Mouse (Mus musculus) MEL (cell line): ENCODE results near the gene 3830406C13Rik. TPM values are rescaled to one million over a fixed set of nuclear protein-coding genes. Genes with fewer than 3 reads are reported as not detected.

Experiments
- DNase-seq: peaks from one replicate; pipeline ENCODE4 v3.0.0; 2011; ENCODE audit warnings: low read depth, low spot score
- H3K27ac ChIP-seq: 2 replicates; pipeline ENCODE4 v1.5.1; 2012; ENCODE audit warnings: low read depth, mild to moderate bottlenecking, control low read depth, low read length, moderate library complexity; ENCODE audit not compliant: control insufficient read depth
- H3K27me3 ChIP-seq, 2 experiments: fragments of 150-350 bp in 1 of 2; sonication (generic) in 1 of 2; 2 replicates each; pipeline ENCODE4 v1.6.1; 2012; ENCODE audit warnings: low read length in 2 of 2, mild to moderate bottlenecking in 2 of 2, improper control_type of control experiment in 1 of 2, moderate library complexity in 1 of 2; ENCODE audit not compliant: insufficient read depth in 2 of 2, control insufficient read depth in 1 of 2
- H3K36me3 ChIP-seq, 2 experiments: 2 replicates each; pipeline ENCODE4 v1.6.1; 2012 to 2014; ENCODE audit warnings: low read length in 2 of 2, improper control_type of control experiment in 1 of 2, inconsistent platforms in 1 of 2, mild to moderate bottlenecking in 1 of 2; ENCODE audit not compliant: insufficient read depth in 2 of 2, control insufficient read depth in 1 of 2
- H3K4me1 ChIP-seq, 2 experiments: fragments of 150-350 bp in 1 of 2; sonication (generic) in 1 of 2; 2 replicates each; pipeline ENCODE4 v1.6.1; 2012; ENCODE audit warnings: low read length in 2 of 2, improper control_type of control experiment in 1 of 2, mild to moderate bottlenecking in 1 of 2; ENCODE audit not compliant: insufficient read depth in 2 of 2, control insufficient read depth in 1 of 2
- H3K4me3 ChIP-seq, 2 experiments: fragments of 150-350 bp in 1 of 2; sonication (generic) in 1 of 2; 2 replicates each; pipeline ENCODE4 v1.5.1; 2012; ENCODE audit warnings: low read depth in 2 of 2, low read length in 2 of 2, mild to moderate bottlenecking in 2 of 2, moderate library complexity in 2 of 2, control low read depth in 1 of 2, improper control_type of control experiment in 1 of 2; ENCODE audit not compliant: control insufficient read depth in 1 of 2, insufficient read depth in 1 of 2
- H3K79me2 ChIP-seq: 2 replicates; pipeline ENCODE4 v1.6.1; 2012; ENCODE audit warnings: mild to moderate bottlenecking, low read length, moderate library complexity; ENCODE audit not compliant: control insufficient read depth, poor library complexity, insufficient read depth
- H3K9ac ChIP-seq: 2 replicates; pipeline ENCODE4 v1.6.1; 2012; ENCODE audit warnings: low read depth, mild to moderate bottlenecking, control low read depth, low read length, moderate library complexity; ENCODE audit not compliant: control insufficient read depth, poor library complexity, severe bottlenecking
- H3K9me3 ChIP-seq: fragments of 150-350 bp; sonication (generic); replicated peaks from 2 replicates; pipeline ENCODE4 v1.6.1; 2012; ENCODE audit warnings: mild to moderate bottlenecking, low read length, improper control_type of control experiment, moderate library complexity; ENCODE audit not compliant: insufficient read depth
- BHLHE40 ChIP-seq: IDR thresholded peaks from 2 replicates; pipeline ENCODE4 v1.6.1; 2012; ENCODE audit warnings: low read depth, mild to moderate bottlenecking, inconsistent platforms, low read length, improper control_type of control experiment, borderline replicate concordance
- CHD2 ChIP-seq: IDR thresholded peaks from 2 replicates; pipeline ENCODE4 v1.6.1; 2011; ENCODE audit warnings: low read length, improper control_type of control experiment
- CTCF ChIP-seq, 3 experiments: IDR thresholded peaks in 2 of 3; conservative IDR thresholded peaks in 1 of 3; 2 replicates each; pipeline ENCODE4 v1.5.1; 2011 to 2012; ENCODE audit warnings: low read length in 3 of 3, low read depth in 2 of 3, mild to moderate bottlenecking in 2 of 3, improper control_type of control experiment in 1 of 3, inconsistent platforms in 1 of 3, mixed read lengths in 1 of 3, moderate library complexity in 1 of 3; ENCODE audit not compliant: control insufficient read depth in 1 of 3, insufficient read depth in 1 of 3, poor library complexity in 1 of 3, severe bottlenecking in 1 of 3
- E2F4 ChIP-seq: IDR thresholded peaks from 2 replicates; pipeline ENCODE4 v1.6.1; 2011; ENCODE audit warnings: low read depth, low read length, improper control_type of control experiment, borderline replicate concordance
- ELF1 ChIP-seq: IDR thresholded peaks from 2 replicates; pipeline ENCODE4 v1.6.1; 2014; ENCODE audit warnings: low read depth, mild to moderate bottlenecking, inconsistent platforms, low read length, improper control_type of control experiment, moderate library complexity
- ETS1 ChIP-seq: IDR thresholded peaks from 2 replicates; pipeline ENCODE4 v1.6.1; 2012; ENCODE audit warnings: low read depth, mild to moderate bottlenecking, inconsistent platforms, low read length, improper control_type of control experiment, moderate library complexity
- GATA1 ChIP-seq: IDR thresholded peaks from 2 replicates; pipeline ENCODE4 v1.6.1; 2011; ENCODE audit warnings: low read depth, low read length, improper control_type of control experiment
- HCFC1 ChIP-seq: IDR thresholded peaks from 2 replicates; pipeline ENCODE4 v1.6.1; 2012; ENCODE audit warnings: low read depth, mild to moderate bottlenecking, inconsistent platforms, low read length, improper control_type of control experiment, moderate library complexity
- JUND ChIP-seq: IDR thresholded peaks from 2 replicates; pipeline ENCODE4 v1.6.1; 2011; ENCODE audit warnings: low read depth, mild to moderate bottlenecking, improper control_type of control experiment, low read length
- KAT2A ChIP-seq: conservative IDR thresholded peaks from 2 replicates; pipeline ENCODE4 v1.6.1; 2012; ENCODE audit warnings: low read depth, low read length, improper control_type of control experiment, inconsistent platforms
- MAX ChIP-seq: IDR thresholded peaks from 2 replicates; pipeline ENCODE4 v1.6.1; 2011; ENCODE audit warnings: low read length, improper control_type of control experiment
- MAZ ChIP-seq: IDR thresholded peaks from 2 replicates; pipeline ENCODE4 v1.6.1; 2012; ENCODE audit warnings: low read depth, mild to moderate bottlenecking, inconsistent platforms, low read length, improper control_type of control experiment
- MEF2A ChIP-seq: IDR thresholded peaks from 2 replicates; pipeline ENCODE4 v1.6.1; 2014; ENCODE audit warnings: low read depth, mild to moderate bottlenecking, inconsistent platforms, low read length, improper control_type of control experiment; ENCODE audit not compliant: poor library complexity, insufficient replicate concordance, severe bottlenecking; ENCODE audit errors: extremely low read depth
- MXI1 ChIP-seq: IDR thresholded peaks from 2 replicates; pipeline ENCODE4 v1.6.1; 2011; ENCODE audit warnings: mild to moderate bottlenecking, low read depth, low read length, improper control_type of control experiment
- MYB ChIP-seq: IDR thresholded peaks from 2 replicates; pipeline ENCODE4 v1.6.1; 2011; ENCODE audit warnings: mild to moderate bottlenecking, low read depth, low read length, improper control_type of control experiment
- MYC ChIP-seq: IDR thresholded peaks from 2 replicates; pipeline ENCODE4 v1.6.1; 2011; ENCODE audit warnings: low read depth, mild to moderate bottlenecking, low read length, improper control_type of control experiment, moderate library complexity
- POLR2A ChIP-seq, 2 experiments: IDR thresholded peaks; 2 replicates each; pipeline ENCODE4 v1.6.1; 2011 to 2012; ENCODE audit warnings: low read length in 2 of 2, mild to moderate bottlenecking in 2 of 2, control low read depth in 1 of 2, improper control_type of control experiment in 1 of 2, low read depth in 1 of 2, moderate library complexity in 1 of 2; ENCODE audit not compliant: control insufficient read depth in 1 of 2, insufficient read depth in 1 of 2, poor library complexity in 1 of 2
- POLR2AphosphoS2 ChIP-seq: IDR thresholded peaks from 2 replicates; pipeline ENCODE4 v1.6.1; 2011; ENCODE audit warnings: low read length, improper control_type of control experiment
- RAD21 ChIP-seq: IDR thresholded peaks from 2 replicates; pipeline ENCODE4 v1.6.1; 2011; ENCODE audit warnings: mild to moderate bottlenecking, low read depth, low read length, improper control_type of control experiment
- SIN3A ChIP-seq: IDR thresholded peaks from 2 replicates; pipeline ENCODE4 v1.6.1; 2012; ENCODE audit warnings: low read length, improper control_type of control experiment, inconsistent platforms
- TAL1 ChIP-seq: IDR thresholded peaks from 2 replicates; pipeline ENCODE4 v1.6.1; 2012; ENCODE audit warnings: mild to moderate bottlenecking, inconsistent platforms, low read length, moderate library complexity, mixed read lengths
- UBTF ChIP-seq: IDR thresholded peaks from 2 replicates; pipeline ENCODE4 v1.6.1; 2012; ENCODE audit warnings: low read depth, mild to moderate bottlenecking, inconsistent platforms, low read length, improper control_type of control experiment, moderate library complexity, borderline replicate concordance; ENCODE audit not compliant: insufficient read depth
- USF1 ChIP-seq: IDR thresholded peaks from 2 replicates; pipeline ENCODE4 v1.6.1; 2014; ENCODE audit warnings: low read depth, mild to moderate bottlenecking, inconsistent platforms, low read length, improper control_type of control experiment, moderate library complexity
- USF2 ChIP-seq, 2 experiments: IDR thresholded peaks; 2 replicates each; pipeline ENCODE4 v1.6.1; 2011 to 2012; ENCODE audit warnings: improper control_type of control experiment in 2 of 2, low read length in 2 of 2, borderline replicate concordance in 1 of 2, inconsistent platforms in 1 of 2, low read depth in 1 of 2, mild to moderate bottlenecking in 1 of 2; ENCODE audit not compliant: insufficient read depth in 1 of 2
- ZMIZ1 ChIP-seq: IDR thresholded peaks from 2 replicates; pipeline ENCODE4 v1.6.1; 2012; ENCODE audit warnings: low read depth, mild to moderate bottlenecking, inconsistent platforms, low read length, improper control_type of control experiment, moderate library complexity
- polyA plus RNA-seq, 2 experiments: library from polyadenylated mRNA; stranded (reverse) in 1 of 2; unstranded in 1 of 2; fragments of >175 nt in 1 of 2; fragments of >200 nt in 1 of 2; gene quantifications; 2 replicates each; pipeline versions ENCODE4 v1.2.1 to v1.2.4; 2012; ENCODE audit warnings: low replicate concordance in 2 of 2, low read depth in 1 of 2; ENCODE audit not compliant: insufficient read length in 2 of 2, insufficient read depth in 1 of 2, missing spikeins in 1 of 2
- total RNA-seq: library from RNA; depleted of rRNA; stranded (reverse); fragments of 300-350 nt; gene quantifications from 2 replicates; pipeline ENCODE4 v1.2.3, GENCODE M21; 2012

The 3830406C13Rik gene
- total and polyA plus RNA-seq, 3 experiments: 6.6 to 11.0 TPM; not detected in 1

DNA sequence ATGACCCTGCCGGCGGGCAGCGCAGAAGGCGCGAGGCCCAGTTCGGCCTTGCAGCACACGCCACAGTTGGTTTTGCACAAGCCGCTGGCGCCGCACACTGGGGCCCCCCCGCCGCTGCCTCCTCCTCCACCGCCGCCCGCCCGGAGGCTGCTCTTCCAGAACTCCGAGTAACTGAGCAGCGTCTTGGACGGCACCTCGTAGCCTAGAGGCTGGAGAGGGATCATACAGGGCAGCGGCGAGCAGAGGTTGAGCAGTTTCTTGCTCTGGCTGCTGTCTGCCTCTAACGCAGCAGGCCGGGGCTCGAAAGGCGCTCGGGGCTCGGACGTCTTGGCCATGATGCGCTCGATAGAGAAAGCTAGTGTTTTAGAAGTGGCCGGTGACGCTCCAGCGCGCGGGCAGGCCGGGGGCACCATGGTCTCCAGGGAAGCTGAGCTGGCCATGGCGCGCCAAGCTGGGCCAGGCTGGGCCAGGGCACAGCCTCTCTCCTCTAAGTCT is 60.8 kb downstream of the 3830406C13Rik start:
- H3K4me3 ChIP-seq: no peak overlapping the region
- no peaks in the 10 kb centered on the region for H3K9me3 ChIP-seq
- DNase-seq: no peak
- TF ChIP-seq POLR2AphosphoS2: no peak
- TF ChIP-seq UBTF: no peak
- TF ChIP-seq CTCF (IDR thresholded peaks at IDR 0.05 in 2 of 3, conservative IDR thresholded peaks at IDR 0.05 in 1 of 3; ENCODE audit: control insufficient read depth in 1 of 3, insufficient read depth in 1 of 3, low read depth in 2 of 3, low read length in 3 of 3, poor library complexity in 1 of 3, severe bottlenecking in 1 of 3): no peak
- no peak for TF ChIP-seq MEF2A
- TF ChIP-seq MAX: no peak
- TF ChIP-seq POLR2A (IDR thresholded peaks at IDR 0.05; ENCODE audit: control insufficient read depth in 1 of 2, insufficient read depth in 1 of 2, low read depth in 1 of 2, low read length in 2 of 2, poor library complexity in 1 of 2): no peak
- TF ChIP-seq TAL1: no peak
- no peak for TF ChIP-seq USF2 (IDR thresholded peaks at IDR 0.05; ENCODE audit: borderline replicate concordance in 1 of 2, insufficient read depth in 1 of 2, low read depth in 1 of 2, low read length in 2 of 2)
- TF ChIP-seq JUND: no peak
- no peak for TF ChIP-seq CHD2
- no peak for TF ChIP-seq MAZ
- no peak for TF ChIP-seq USF1
- TF ChIP-seq GATA1: no peak
- no peak for TF ChIP-seq MYB
- TF ChIP-seq BHLHE40: no peak
- no peak for TF ChIP-seq HCFC1
- no peak for TF ChIP-seq SIN3A
- no peaks in the 10 kb centered on the region for H3K36me3 ChIP-seq
- no peaks in the 10 kb centered on the region for H3K79me2 ChIP-seq
- H3K4me1 ChIP-seq: no peaks in the 10 kb centered on the region
- no peak overlapping the region for H3K9ac ChIP-seq
- no peak overlapping the region for H3K27ac ChIP-seq
- H3K27me3 ChIP-seq: no peaks in the 10 kb centered on the region

DNA sequence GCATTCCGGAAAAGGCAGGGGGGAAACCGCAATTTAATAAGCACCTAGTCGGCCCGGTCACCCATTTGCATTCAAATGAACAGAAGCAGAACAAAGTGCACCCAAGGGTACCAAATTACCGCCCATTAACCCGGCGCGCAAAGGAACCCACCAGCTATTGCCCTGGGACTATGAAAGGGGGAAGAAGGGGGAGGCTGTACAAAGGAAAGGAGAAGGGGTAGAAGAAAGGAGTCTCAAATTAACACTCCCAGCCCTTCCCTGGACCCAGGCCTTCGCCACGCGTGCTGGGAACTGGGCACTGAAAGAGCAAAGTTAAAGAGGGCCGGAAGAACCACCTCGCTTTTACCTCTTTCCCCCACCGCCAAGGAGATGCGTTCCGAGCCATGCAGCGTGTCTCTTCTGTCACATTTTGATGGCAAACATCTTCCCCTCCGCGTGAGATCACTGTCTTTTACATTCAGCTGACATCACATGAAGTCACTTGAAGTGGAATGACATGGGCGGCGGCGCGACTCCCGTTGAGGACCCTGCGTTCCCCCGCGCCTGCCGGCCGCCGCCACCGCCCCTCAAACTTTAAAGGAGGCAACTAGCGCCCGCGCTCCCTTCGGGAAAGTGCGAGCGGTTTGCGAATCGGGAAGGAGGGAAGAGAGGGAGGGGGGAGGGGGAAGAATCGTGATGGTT is 61.4 kb downstream of the 3830406C13Rik start:
- Histone ChIP-seq H3K36me3 (no peaks in the 10 kb centered on the region), H3K9ac (no peak overlapping the region), H3K9me3 (no peaks in the 10 kb centered on the region), H3K79me2 (no peaks in the 10 kb centered on the region), H3K27ac (no peak overlapping the region), H3K4me3 (no peak overlapping the region), H3K27me3 (no peaks in the 10 kb centered on the region), H3K4me1 (no peaks in the 10 kb centered on the region)
- no peak for DNase-seq
- no peak for TF ChIP-seq KAT2A
- no peak for TF ChIP-seq GATA1
- TF ChIP-seq E2F4: no peak
- TF ChIP-seq CHD2: no peak
- TF ChIP-seq MAZ: no peak
- TF ChIP-seq RAD21: no peak
- no peak for TF ChIP-seq UBTF
- TF ChIP-seq ZMIZ1: no peak
- no peak for TF ChIP-seq CTCF (IDR thresholded peaks at IDR 0.05 in 2 of 3, conservative IDR thresholded peaks at IDR 0.05 in 1 of 3; ENCODE audit: control insufficient read depth in 1 of 3, insufficient read depth in 1 of 3, low read depth in 2 of 3, low read length in 3 of 3, poor library complexity in 1 of 3, severe bottlenecking in 1 of 3)
- no peak for TF ChIP-seq MXI1
- no peak for TF ChIP-seq ETS1
- TF ChIP-seq MYC: no peak
- no peak for TF ChIP-seq USF2 (IDR thresholded peaks at IDR 0.05; ENCODE audit: borderline replicate concordance in 1 of 2, insufficient read depth in 1 of 2, low read depth in 1 of 2, low read length in 2 of 2)
- TF ChIP-seq ELF1: no peak
